Mouse (Mus musculus): ENCODE data around the gene Fkbp8. TPM values are rescaled to one million over a fixed set of nuclear protein-coding genes. Genes with fewer than 3 reads are reported as not detected.
A peak's percentile ranks its signal among the peaks of the same experiment; 100 is the strongest.

Gene Fkbp8
- polyA plus RNA-seq, 1 experiment from 2014 or later = 281 TPM

DNA sequence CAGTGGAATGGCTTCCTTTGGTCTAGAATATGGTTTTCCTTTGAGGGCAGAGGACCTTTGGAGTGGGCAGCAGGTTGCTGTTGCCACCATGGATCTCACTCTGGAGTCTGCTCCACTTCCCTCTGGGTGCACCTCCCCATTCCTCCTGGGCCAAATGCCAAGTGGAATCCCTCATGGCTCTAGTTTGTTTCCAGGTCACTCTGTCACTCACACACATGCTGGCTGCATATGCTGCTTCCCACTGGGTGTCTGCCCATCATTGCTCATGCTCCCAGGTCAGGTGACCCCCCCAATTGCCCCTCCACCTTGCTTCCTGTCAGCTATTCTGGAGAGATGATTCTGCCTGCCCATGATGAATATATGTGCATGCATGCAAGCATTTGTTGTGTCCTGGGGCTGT is 26.2 kb downstream of the Fkbp8 start:
- H3K27me3 ChIP-seq (ENCODE audit: control insufficient read depth, insufficient read depth, low read length) = no peaks in the 10 kb centered on the region
- peaks cover 13% of the 10 kb centered on the region for H3K4me1 ChIP-seq (ENCODE audit: control insufficient read depth, insufficient read depth, low read length)
- peaks cover 3% of the 10 kb centered on the region; the same call in 1 of the 2 replicates for H3K36me3 ChIP-seq (ENCODE audit: control insufficient read depth, insufficient read depth, low read length)
- no peak for ATAC-seq (ENCODE audit: insufficient number of reproducible peaks, insufficient read depth, low FRiP score, low read depth)
- H3K27ac ChIP-seq (ENCODE audit: low read length) = peak overlapping the region; percentile 18; the same call in 1 of the 2 replicates
- no peak overlapping the region for H3K9ac ChIP-seq (replicated peaks; ENCODE audit: low read depth, low read length)
- H3K4me2 ChIP-seq (replicated peaks; ENCODE audit: low read depth, low read length) = no peak overlapping the region
- H3K4me3 ChIP-seq (ENCODE audit: low read depth, low read length) = no peak overlapping the region
- no peaks in the 10 kb centered on the region for H3K9me3 ChIP-seq (ENCODE audit: control insufficient read depth, low read depth, low read length)

DNA sequence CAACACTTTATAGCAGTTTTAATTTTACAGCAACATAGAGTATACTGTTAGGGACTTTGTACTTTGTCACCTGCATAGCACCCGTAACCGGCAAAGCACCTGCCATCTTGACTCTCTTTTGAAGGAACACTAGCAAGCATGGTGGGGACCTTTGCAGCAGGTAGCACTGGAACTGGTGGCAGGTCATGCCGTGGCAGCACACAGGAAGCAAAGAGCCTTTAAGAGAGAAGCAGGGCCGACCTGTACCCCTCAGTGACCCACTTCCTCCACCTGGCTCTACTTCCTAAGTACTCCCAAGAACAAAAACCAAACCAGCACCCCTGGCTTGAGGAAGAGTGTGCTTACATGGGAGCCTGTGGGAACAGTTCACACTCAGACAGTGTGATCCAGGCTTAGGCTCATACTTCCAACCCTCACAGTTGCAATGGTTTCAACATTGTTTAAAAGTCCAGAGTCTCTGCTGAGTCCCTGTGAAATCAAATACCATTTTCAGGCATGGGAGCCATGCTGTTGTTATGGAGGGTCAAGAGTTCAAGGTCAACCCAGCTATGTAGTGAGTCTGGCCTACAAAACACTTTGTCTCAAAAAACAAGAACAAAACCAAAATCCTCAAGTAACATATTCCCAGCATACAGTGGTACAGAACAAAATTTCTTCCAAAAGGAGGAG is 27.7 kb downstream of the Fkbp8 start:
- H3K36me3 ChIP-seq (ENCODE audit: control insufficient read depth, insufficient read depth, low read length) = peaks cover 3% of the 10 kb centered on the region; the same call in 1 of the 2 replicates
- H3K4me1 ChIP-seq (ENCODE audit: control insufficient read depth, insufficient read depth, low read length) = peaks cover 20% of the 10 kb centered on the region
- H3K27ac ChIP-seq (ENCODE audit: low read length) = no peak overlapping the region
- no peak overlapping the region for H3K4me3 ChIP-seq (ENCODE audit: low read depth, low read length)
- 89% methylated on average over 4 of the region's 4 CpGs for WGBS
- H3K9ac ChIP-seq (replicated peaks; ENCODE audit: low read depth, low read length) = no peak overlapping the region
- no peak overlapping the region for H3K4me2 ChIP-seq (replicated peaks; ENCODE audit: low read depth, low read length)
- no peak for ATAC-seq (ENCODE audit: insufficient number of reproducible peaks, insufficient read depth, low FRiP score, low read depth)
- H3K27me3 ChIP-seq (ENCODE audit: control insufficient read depth, insufficient read depth, low read length) = no peaks in the 10 kb centered on the region
- H3K9me3 ChIP-seq (ENCODE audit: control insufficient read depth, low read depth, low read length) = no peaks in the 10 kb centered on the region

DNA sequence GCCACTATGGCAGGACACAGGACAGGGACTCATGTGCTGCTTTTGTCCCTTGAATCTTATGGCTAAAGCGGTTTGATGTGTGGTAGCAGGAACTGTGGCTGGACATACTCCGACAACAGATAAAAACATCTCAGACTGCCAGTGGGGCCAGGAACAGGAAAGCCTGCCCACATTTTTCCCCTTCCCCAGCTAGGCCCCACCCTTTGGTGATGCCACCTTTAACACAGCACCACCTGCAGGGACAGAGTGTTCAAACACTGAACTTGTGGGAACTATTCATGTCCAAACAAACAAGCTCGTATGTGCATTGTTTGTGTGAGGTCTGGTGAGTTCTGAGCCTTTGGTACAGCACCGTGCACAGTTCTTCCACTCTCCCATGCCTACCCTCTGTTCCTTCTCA is 30.8 kb downstream of the Fkbp8 start:
- no peaks in the 10 kb centered on the region for H3K27me3 ChIP-seq (ENCODE audit: control insufficient read depth, insufficient read depth, low read length)
- no peak overlapping the region for H3K9ac ChIP-seq (replicated peaks; ENCODE audit: low read depth, low read length)
- H3K4me1 ChIP-seq (ENCODE audit: control insufficient read depth, insufficient read depth, low read length) = peaks cover 34% of the 10 kb centered on the region
- no peak overlapping the region for H3K4me3 ChIP-seq (ENCODE audit: low read depth, low read length)
- no peak overlapping the region for H3K27ac ChIP-seq (ENCODE audit: low read length)
- no peak overlapping the region for H3K4me2 ChIP-seq (replicated peaks; ENCODE audit: low read depth, low read length)
- H3K36me3 ChIP-seq (ENCODE audit: control insufficient read depth, insufficient read depth, low read length) = peaks cover 3% of the 10 kb centered on the region; the same call in 1 of the 2 replicates
- ATAC-seq (ENCODE audit: insufficient number of reproducible peaks, insufficient read depth, low FRiP score, low read depth) = no peak
- H3K9me3 ChIP-seq (ENCODE audit: control insufficient read depth, low read depth, low read length) = no peaks in the 10 kb centered on the region
- WGBS = 60% methylated on average over 4 of the region's 4 CpGs

DNA sequence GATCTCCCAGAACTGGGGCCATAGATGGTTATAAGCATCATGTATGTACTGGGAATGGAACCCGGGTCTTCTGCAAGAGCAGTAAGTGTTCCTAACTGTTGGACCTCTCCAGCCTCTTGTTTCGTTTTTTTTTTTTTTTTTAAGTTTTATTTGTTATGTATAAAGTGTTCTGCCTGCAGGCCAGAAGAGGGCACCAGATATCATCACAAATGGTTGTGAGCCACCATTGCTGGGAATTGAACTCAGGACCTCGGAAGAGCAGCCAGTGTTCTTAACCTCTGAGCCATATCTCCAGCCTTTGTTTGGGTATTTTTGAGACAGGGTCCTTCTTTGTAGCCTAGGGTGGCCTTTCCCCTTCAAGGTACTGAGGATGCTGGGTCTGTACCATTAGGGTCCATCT is 31.5 kb downstream of the Fkbp8 start:
- H3K4me2 ChIP-seq (replicated peaks; ENCODE audit: low read depth, low read length) = no peak overlapping the region
- H3K27me3 ChIP-seq (ENCODE audit: control insufficient read depth, insufficient read depth, low read length) = no peaks in the 10 kb centered on the region
- H3K9ac ChIP-seq (replicated peaks; ENCODE audit: low read depth, low read length) = no peak overlapping the region
- H3K9me3 ChIP-seq (ENCODE audit: control insufficient read depth, low read depth, low read length) = no peaks in the 10 kb centered on the region
- H3K4me1 ChIP-seq (ENCODE audit: control insufficient read depth, insufficient read depth, low read length) = peaks cover 29% of the 10 kb centered on the region
- no peak overlapping the region for H3K27ac ChIP-seq (ENCODE audit: low read length)
- no peak for ATAC-seq (ENCODE audit: insufficient number of reproducible peaks, insufficient read depth, low FRiP score, low read depth)
- H3K4me3 ChIP-seq (ENCODE audit: low read depth, low read length) = no peak overlapping the region
- peaks cover 3% of the 10 kb centered on the region; the same call in 1 of the 2 replicates for H3K36me3 ChIP-seq (ENCODE audit: control insufficient read depth, insufficient read depth, low read length)
- 80% methylated on average over 3 of the region's 3 CpGs for WGBS

DNA sequence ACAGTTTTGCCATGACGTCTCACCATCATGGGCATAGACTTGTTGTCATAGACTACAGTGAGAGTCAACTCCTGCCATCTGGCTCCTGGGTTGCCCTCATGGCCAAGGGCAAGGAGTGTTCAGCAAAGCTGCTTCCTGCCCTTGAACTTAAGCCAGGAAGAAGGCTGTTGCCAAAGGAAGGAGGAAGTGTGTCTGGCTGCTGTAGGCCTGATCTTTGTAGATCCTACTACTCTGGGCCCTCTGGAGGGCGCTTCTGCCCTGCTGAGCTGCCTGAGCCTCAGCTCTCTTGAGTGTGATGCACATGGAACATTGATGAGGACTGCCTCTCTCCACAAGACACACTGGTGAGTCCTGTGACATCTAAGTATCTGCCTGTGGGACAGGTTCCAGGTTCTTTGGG is 32.6 kb downstream of the Fkbp8 start:
- no peak for ATAC-seq (ENCODE audit: insufficient number of reproducible peaks, insufficient read depth, low FRiP score, low read depth)

DNA sequence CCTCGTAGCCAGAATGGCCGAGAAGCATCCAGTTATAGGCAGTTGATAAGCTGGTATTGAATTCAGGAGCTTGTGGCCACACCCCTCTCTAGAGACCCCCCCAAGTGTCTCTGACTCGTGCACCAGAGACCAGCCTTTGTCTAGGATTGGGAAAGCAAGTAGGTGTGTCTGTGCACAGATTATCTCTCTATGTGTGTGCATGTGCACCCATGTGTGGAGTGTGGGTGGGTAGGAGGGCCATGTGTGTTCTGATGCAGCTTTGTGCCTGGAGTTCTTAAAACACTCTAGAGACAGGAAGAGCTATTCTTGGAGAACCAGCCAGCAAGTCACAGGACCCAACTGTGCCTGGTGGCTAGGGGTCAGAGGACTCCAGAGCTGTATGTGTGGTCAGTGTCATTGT is 33.0 kb downstream of the Fkbp8 start:
- 68% methylated on average over 3 of the region's 3 CpGs for whole genome bisulfite sequencing
- no peak for ATAC-seq (ENCODE audit: insufficient number of reproducible peaks, insufficient read depth, low FRiP score, low read depth)
- H3K27ac ChIP-seq (ENCODE audit: low read length) = peak overlapping the region; percentile 29; the same call in 1 of the 2 replicates

More for the DNA sequence above, 32.6 kb downstream of the Fkbp8 start:
- no peak overlapping the region for H3K9ac ChIP-seq (replicated peaks; ENCODE audit: low read depth, low read length)
- H3K36me3 ChIP-seq (ENCODE audit: control insufficient read depth, insufficient read depth, low read length) = peaks cover 3% of the 10 kb centered on the region; the same call in 1 of the 2 replicates
- no peaks in the 10 kb centered on the region for H3K27me3 ChIP-seq (ENCODE audit: control insufficient read depth, insufficient read depth, low read length)
- no peak overlapping the region for H3K27ac ChIP-seq (ENCODE audit: low read length)
- no peaks in the 10 kb centered on the region for H3K9me3 ChIP-seq (ENCODE audit: control insufficient read depth, low read depth, low read length)
- no peak overlapping the region for H3K4me3 ChIP-seq (ENCODE audit: low read depth, low read length)
- H3K4me2 ChIP-seq (replicated peaks; ENCODE audit: low read depth, low read length) = no peak overlapping the region
- 81% methylated on average over 2 of the region's 2 CpGs for WGBS
- H3K4me1 ChIP-seq (ENCODE audit: control insufficient read depth, insufficient read depth, low read length) = peaks cover 30% of the 10 kb centered on the region

DNA sequence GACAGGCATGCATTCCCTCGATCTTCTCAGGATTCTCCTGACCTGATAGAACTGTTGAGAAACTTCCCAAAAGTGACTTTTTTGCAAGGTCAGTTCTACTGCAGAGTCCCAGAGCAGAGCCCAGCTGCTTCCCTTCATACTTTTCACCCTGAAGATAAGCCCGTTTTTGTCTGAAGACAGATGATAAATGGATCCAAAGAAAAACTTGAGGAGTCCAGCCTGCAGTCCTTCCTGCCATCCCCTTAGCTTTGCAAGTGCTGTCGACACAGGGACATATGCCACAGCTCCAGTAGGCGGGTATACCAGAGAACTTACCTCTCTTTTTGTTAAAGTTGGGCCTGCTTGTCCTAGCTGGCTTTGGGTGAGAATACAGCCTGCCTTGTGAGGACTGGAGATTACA is 33.8 kb downstream of the Fkbp8 start:
- no peak overlapping the region for H3K9ac ChIP-seq (replicated peaks; ENCODE audit: low read depth, low read length)
- no peaks in the 10 kb centered on the region for H3K27me3 ChIP-seq (ENCODE audit: control insufficient read depth, insufficient read depth, low read length)
- peaks cover 33% of the 10 kb centered on the region for H3K4me1 ChIP-seq (ENCODE audit: control insufficient read depth, insufficient read depth, low read length)
- ATAC-seq (ENCODE audit: insufficient number of reproducible peaks, insufficient read depth, low FRiP score, low read depth) = no peak
- peak overlapping the region; percentile 41; the same call in 1 of the 2 replicates for H3K27ac ChIP-seq (ENCODE audit: low read length)
- H3K9me3 ChIP-seq (ENCODE audit: control insufficient read depth, low read depth, low read length) = no peaks in the 10 kb centered on the region
- peaks cover 2% of the 10 kb centered on the region; the same call in 1 of the 2 replicates for H3K36me3 ChIP-seq (ENCODE audit: control insufficient read depth, insufficient read depth, low read length)
- 25% methylated on average over 4 of the region's 4 CpGs for whole genome bisulfite sequencing
- no peak overlapping the region for H3K4me2 ChIP-seq (replicated peaks; ENCODE audit: low read depth, low read length)
- H3K4me3 ChIP-seq (ENCODE audit: low read depth, low read length) = no peak overlapping the region

More for the DNA sequence above, 33.0 kb downstream of the Fkbp8 start:
- peaks cover 32% of the 10 kb centered on the region for H3K4me1 ChIP-seq (ENCODE audit: control insufficient read depth, insufficient read depth, low read length)
- H3K9ac ChIP-seq (replicated peaks; ENCODE audit: low read depth, low read length) = no peak overlapping the region
- H3K4me3 ChIP-seq (ENCODE audit: low read depth, low read length) = no peak overlapping the region
- H3K27me3 ChIP-seq (ENCODE audit: control insufficient read depth, insufficient read depth, low read length) = no peaks in the 10 kb centered on the region
- no peaks in the 10 kb centered on the region for H3K9me3 ChIP-seq (ENCODE audit: control insufficient read depth, low read depth, low read length)
- no peak overlapping the region for H3K4me2 ChIP-seq (replicated peaks; ENCODE audit: low read depth, low read length)
- peaks cover 3% of the 10 kb centered on the region; the same call in 1 of the 2 replicates for H3K36me3 ChIP-seq (ENCODE audit: control insufficient read depth, insufficient read depth, low read length)

DNA sequence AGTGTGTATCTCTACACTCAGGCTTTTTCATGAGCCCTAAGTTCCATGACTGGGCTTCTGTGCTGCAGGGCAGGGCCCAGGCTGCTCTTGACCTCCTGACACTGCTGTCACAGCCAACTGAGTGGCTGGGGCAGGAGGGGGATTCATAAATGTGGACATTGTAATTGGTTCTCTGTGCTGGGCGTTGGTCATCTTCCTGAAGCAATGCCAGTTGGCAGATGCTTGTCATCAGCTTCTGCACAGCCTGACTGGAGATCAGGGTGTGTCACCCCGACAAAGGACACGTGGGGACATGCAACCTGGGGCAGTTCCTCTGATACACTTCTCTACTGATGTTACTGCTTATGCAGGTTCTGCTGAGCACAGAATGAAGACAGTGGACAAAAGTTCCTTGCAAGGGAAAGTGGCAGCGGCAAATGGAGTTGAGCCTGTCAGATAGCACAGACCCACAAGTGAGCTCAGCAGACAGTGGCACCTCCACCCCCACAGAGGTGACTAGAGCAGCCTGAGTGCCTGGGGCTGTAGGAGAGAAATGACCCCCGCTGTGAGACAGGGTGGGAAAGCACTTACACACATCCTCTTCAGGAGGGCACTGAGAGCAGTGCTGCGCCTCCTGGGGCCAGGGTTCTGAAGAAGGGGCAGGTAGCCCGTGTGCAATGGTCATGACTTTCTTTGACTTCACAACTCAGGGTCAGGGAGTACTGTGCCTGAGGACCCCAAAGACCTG is 34.4 kb downstream of the Fkbp8 start:
- H3K4me2 ChIP-seq (replicated peaks; ENCODE audit: low read depth, low read length) = no peak overlapping the region
- H3K4me1 ChIP-seq (ENCODE audit: control insufficient read depth, insufficient read depth, low read length) = peaks cover 33% of the 10 kb centered on the region
- peak overlapping the region; percentile 41; the same call in 1 of the 2 replicates for H3K27ac ChIP-seq (ENCODE audit: low read length)
- H3K27me3 ChIP-seq (ENCODE audit: control insufficient read depth, insufficient read depth, low read length) = no peaks in the 10 kb centered on the region
- no peak overlapping the region for H3K4me3 ChIP-seq (ENCODE audit: low read depth, low read length)
- no peaks in the 10 kb centered on the region for H3K9me3 ChIP-seq (ENCODE audit: control insufficient read depth, low read depth, low read length)
- no peak for ATAC-seq (ENCODE audit: insufficient number of reproducible peaks, insufficient read depth, low FRiP score, low read depth)
- no peak overlapping the region for H3K9ac ChIP-seq (replicated peaks; ENCODE audit: low read depth, low read length)
- 68% methylated on average over 7 of the region's 7 CpGs for WGBS
- no peaks in the 10 kb centered on the region; the same call in 1 of the 2 replicates for H3K36me3 ChIP-seq (ENCODE audit: control insufficient read depth, insufficient read depth, low read length)

Measured in stomach, embryonic 14.5 days (tissue).